In genomic region chr3:50275023-50275422, GRCm38 (mm10) we compare ENCODE assay signal across 20 mouse cellular contexts.
DNase-seq lines count a peak whose midpoint lies in the region; ATAC-seq lines count a peak whose summit lies in the region.
"Had no signal": no experiment of that assay in that cellular context is flagged by ENCODE, and none has a peak within 500 bp of the region (broad histone marks: within the 10 kb centered on the region; RNA-seq: fewer than 3 reads in every experiment).

No protein-coding gene starts in this region.

- WGBS in hindbrain, embryonic 13.5 days: 64% methylated on average over 2 of the region's 2 CpGs
- 75% methylated on average over 2 of the region's 2 CpGs for WGBS in hindbrain, embryonic 10.5 days
- WGBS in limb, embryonic 13.5 days: 68% methylated on average over 2 of the region's 2 CpGs
- WGBS in limb, embryonic 10.5 days: 84% methylated on average over 2 of the region's 2 CpGs
- 67% methylated on average over 2 of the region's 2 CpGs for WGBS in neural tube, embryonic 15.5 days

- no peaks in the 10 kb centered on the region for H3K36me3 ChIP-seq in hindbrain, embryonic 13.5 days
- no peaks in the 10 kb centered on the region for H3K36me3 ChIP-seq in hindbrain, embryonic 10.5 days
- H3K36me3 ChIP-seq in limb, embryonic 13.5 days: no peaks in the 10 kb centered on the region
- no peaks in the 10 kb centered on the region for H3K36me3 ChIP-seq in limb, embryonic 10.5 days
- no peaks in the 10 kb centered on the region for H3K36me3 ChIP-seq in neural tube, embryonic 15.5 days
- H3K36me3 ChIP-seq: embryonic facial prominence, embryonic 10.5 days; forebrain, embryonic 15.5 days; heart, embryonic 15.5 days had no signal

- no peak for DNase-seq in hindbrain, embryonic 10.5 days (ENCODE audit: low spot score)
- DNase-seq in limb, embryonic 10.5 days (ENCODE audit: low spot score): no peak
- no peak for DNase-seq in neural tube, embryonic 10.5 days (ENCODE audit: extremely low spot score, low spot score)
- DNase-seq in ovary, adult 18-20 months (ENCODE audit: low spot score): no peak
- DNase-seq: adrenal gland, adult 2 months; adrenal gland, postnatal 25 days; cerebellum, adult 2 months; cerebellum, postnatal 10 days; gastrocnemius, postnatal 14 days; heart, adult 2 months; heart, postnatal 14 days had no signal

- peak overlapping the region; percentile 43; the same call in 1 of the 2 replicates for H3K9ac ChIP-seq in hindbrain, embryonic 13.5 days
- no peak overlapping the region for H3K9ac ChIP-seq in limb, embryonic 13.5 days
- no peak overlapping the region for H3K9ac ChIP-seq in neural tube, embryonic 15.5 days (replicated peaks)
- H3K9ac ChIP-seq: forebrain, embryonic 15.5 days; heart, embryonic 15.5 days had no signal

- H3K4me2 ChIP-seq in hindbrain, embryonic 13.5 days: no peak overlapping the region
- no peak overlapping the region for H3K4me2 ChIP-seq in limb, embryonic 13.5 days (replicated peaks)
- no peak overlapping the region for H3K4me2 ChIP-seq in neural tube, embryonic 15.5 days
- H3K4me2 ChIP-seq: forebrain, embryonic 15.5 days; heart, embryonic 11.5 days; heart, embryonic 15.5 days had no signal

- peaks cover 4% of the 10 kb centered on the region; the same call in 1 of the 2 replicates for H3K4me1 ChIP-seq in hindbrain, embryonic 13.5 days (replicated peaks)
- H3K4me1 ChIP-seq in hindbrain, embryonic 10.5 days (replicated peaks): 0 out of 2 replicates have a peak, but pooled peaks cover 3% of the 10 kb centered on the region
- H3K4me1 ChIP-seq in limb, embryonic 13.5 days: peaks cover 13% of the 10 kb centered on the region
- H3K4me1 ChIP-seq in limb, embryonic 10.5 days: peaks cover 14% of the 10 kb centered on the region
- H3K4me1 ChIP-seq in neural tube, embryonic 15.5 days: 0 out of 2 replicates have a peak, but pooled peaks cover 3% of the 10 kb centered on the region
- H3K4me1 ChIP-seq: embryonic facial prominence, embryonic 10.5 days; heart, embryonic 15.5 days had no signal

- no peaks in the 10 kb centered on the region for H3K27me3 ChIP-seq in hindbrain, embryonic 13.5 days
- no peaks in the 10 kb centered on the region for H3K27me3 ChIP-seq in hindbrain, embryonic 10.5 days (ENCODE audit: insufficient read depth, poor library complexity, severe bottlenecking)
- H3K27me3 ChIP-seq in limb, embryonic 13.5 days: no peaks in the 10 kb centered on the region
- no peaks in the 10 kb centered on the region for H3K27me3 ChIP-seq in limb, embryonic 10.5 days (ENCODE audit: low read depth, poor library complexity, severe bottlenecking)
- no peaks in the 10 kb centered on the region for H3K27me3 ChIP-seq in neural tube, embryonic 15.5 days (replicated peaks)
- H3K27me3 ChIP-seq: CH12.LX; forebrain, embryonic 15.5 days; heart, embryonic 15.5 days had no signal

- no peak for ATAC-seq in hindbrain, embryonic 13.5 days (ENCODE audit: low FRiP score)
- ATAC-seq in limb, embryonic 13.5 days (ENCODE audit: low FRiP score, low read depth): no peak
- no peak for ATAC-seq in neural tube, embryonic 15.5 days (ENCODE audit: low FRiP score)
- ATAC-seq: forebrain, embryonic 15.5 days; Patski had no signal

- H3K27ac ChIP-seq in hindbrain, embryonic 13.5 days: peak overlapping the region; percentile 55; the same call in 1 of the 2 replicates
- no peak overlapping the region for H3K27ac ChIP-seq in hindbrain, embryonic 10.5 days
- peak overlapping the region; percentile 10; the same call in 1 of the 2 replicates for H3K27ac ChIP-seq in limb, embryonic 13.5 days
- H3K27ac ChIP-seq in limb, embryonic 10.5 days: no peak overlapping the region
- H3K27ac ChIP-seq in neural tube, embryonic 15.5 days (replicated peaks): 0 out of 2 replicates have a peak overlapping the region, but pooled peaks have one; percentile 9
- H3K27ac ChIP-seq: embryonic facial prominence, embryonic 10.5 days; forebrain, embryonic 15.5 days; heart, adult 2 months; heart, embryonic 15.5 days had no signal

- no peaks in the 10 kb centered on the region for H3K9me3 ChIP-seq in hindbrain, embryonic 13.5 days
- no peaks in the 10 kb centered on the region for H3K9me3 ChIP-seq in hindbrain, embryonic 10.5 days
- H3K9me3 ChIP-seq in limb, embryonic 13.5 days: no peaks in the 10 kb centered on the region
- no peaks in the 10 kb centered on the region for H3K9me3 ChIP-seq in limb, embryonic 10.5 days (replicated peaks)
- no peaks in the 10 kb centered on the region for H3K9me3 ChIP-seq in neural tube, embryonic 15.5 days (replicated peaks)
- H3K9me3 ChIP-seq: embryonic facial prominence, embryonic 10.5 days; forebrain, embryonic 15.5 days; heart, embryonic 15.5 days had no signal

- H3K4me3 ChIP-seq in hindbrain, embryonic 13.5 days: no peak overlapping the region
- no peak overlapping the region for H3K4me3 ChIP-seq in hindbrain, embryonic 10.5 days
- H3K4me3 ChIP-seq in limb, embryonic 13.5 days: no peak overlapping the region
- H3K4me3 ChIP-seq in limb, embryonic 10.5 days: no peak overlapping the region
- no peak overlapping the region for H3K4me3 ChIP-seq in neural tube, embryonic 15.5 days (replicated peaks)
- H3K4me3 ChIP-seq: embryonic facial prominence, embryonic 10.5 days; forebrain, embryonic 15.5 days; heart, adult 2 months; heart, embryonic 15.5 days had no signal

Comparison
In these comparisons a context has a peak if more than half of its experiments do, and no peak if none do; other contexts are left out.
1. H3K27ac ChIP-seq: peak in hindbrain, embryonic 13.5 days (single experiment), limb, embryonic 13.5 days (single experiment) and neural tube, embryonic 15.5 days (single experiment); none in hindbrain, embryonic 10.5 days (single experiment) and limb, embryonic 10.5 days (single experiment).